Mouse (Mus musculus) heart, adult 2 months (tissue): ENCODE measurements around the gene Gadd45gip1. TPM values are rescaled to one million over a fixed set of nuclear protein-coding genes. Genes with fewer than 3 reads are reported as not detected.

Source experiments
- DNase-seq, 2 experiments: peaks; one replicate each; pipeline ENCODE4 v3.0.0; 2021
- H3K27ac ChIP-seq: fragments of 200-600 bp; 2 replicates; pipeline ENCODE4 v1.8.1; 2022
- H3K27me3 ChIP-seq: fragments of 200-500 bp; 2 replicates; pipeline ENCODE4 v1.6.1; 2012; ENCODE audit warnings: mild to moderate bottlenecking, low read length, inconsistent platforms, mixed read lengths; ENCODE audit not compliant: control insufficient read depth, insufficient read depth
- H3K36me3 ChIP-seq: fragments of 200-500 bp; 2 replicates; pipeline ENCODE4 v1.6.1; 2012; ENCODE audit warnings: low read length, inconsistent platforms; ENCODE audit not compliant: control insufficient read depth, insufficient read depth
- H3K4me1 ChIP-seq: fragments of 200-500 bp; 2 replicates; pipeline ENCODE4 v1.6.1; 2011; ENCODE audit warnings: low read length; ENCODE audit not compliant: control insufficient read depth, insufficient read depth
- H3K4me3 ChIP-seq: fragments of 200-600 bp; 2 replicates; pipeline ENCODE4 v1.8.1; 2022
- H3K79me2 ChIP-seq: fragments of 200-500 bp; replicated peaks from 2 replicates; pipeline ENCODE4 v1.6.1; 2012; ENCODE audit warnings: mild to moderate bottlenecking, inconsistent platforms, low read length, moderate library complexity, mixed read lengths; ENCODE audit not compliant: control insufficient read depth, insufficient read depth
- H3K9ac ChIP-seq: fragments of 200-500 bp; 2 replicates; pipeline ENCODE4 v1.6.1; 2012; ENCODE audit warnings: low read depth, mild to moderate bottlenecking, control low read depth, inconsistent platforms, low read length, mixed read lengths
- CTCF ChIP-seq: fragments of 200-600 bp; IDR thresholded peaks from 2 replicates; pipeline ENCODE4 v1.8.1; 2022; ENCODE audit warnings: antibody characterized with exemption, mild to moderate bottlenecking, moderate library complexity
- EP300 ChIP-seq: fragments of 200-500 bp; IDR thresholded peaks from 2 replicates; pipeline ENCODE4 v1.6.1; 2011; ENCODE audit warnings: low read depth, low read length, control low read depth; ENCODE audit not compliant: insufficient read depth
- POLR2A ChIP-seq: fragments of 200-500 bp; IDR thresholded peaks from 2 replicates; pipeline ENCODE4 v1.6.1; 2011; ENCODE audit warnings: mild to moderate bottlenecking, low read depth, low read length, control low read depth; ENCODE audit not compliant: insufficient read depth
- WGBS: fragments of 180-500 bp; shearing (Covaris S2); methylation state at CpG from one replicate; pipeline ENCODE4 v1.1.7; 2018; 5-methylcytosine and 5-hydroxymethylcytosine counted together
- intact Hi-C: fragments of 180-260 bp; cut with DNase I; formaldehyde crosslinking; loops from one replicate; pipeline ENCODE4 v1.15.1; 2025
- long read RNA-seq: library from polyadenylated mRNA; stranded (forward); transcript quantifications from one replicate; pipeline ENCODE4 v2.0.0, GENCODE M21; 2021
- polyA plus RNA-seq: library from polyadenylated mRNA; depleted of rRNA; stranded (reverse); fragments of >200 nt; gene quantifications from 2 replicates; pipeline ENCODE4 v1.2.3, GENCODE M21; 2012; rRNA removed
- total RNA-seq, 2 experiments: library from RNA; stranded (reverse); gene quantifications; 2 replicates each; pipeline ENCODE4 v1.2.3; 2021

Gadd45gip1 gene
- total RNA-seq (10 to 100 TPM; 27.4 to 29.7 TPM), polyA plus RNA-seq (13.4 and 21.2 TPM in 2 replicates)
- long read RNA-seq, transcript Gadd45gip1-201 (2 exons, 2,494 nt): major isoform, 32 of 175 reads
- long read RNA-seq, partial matches to known transcripts: 0 of 175 reads
- long read RNA-seq, other reads (novel, unspliced or antisense): 143 of 175 reads

DNA sequence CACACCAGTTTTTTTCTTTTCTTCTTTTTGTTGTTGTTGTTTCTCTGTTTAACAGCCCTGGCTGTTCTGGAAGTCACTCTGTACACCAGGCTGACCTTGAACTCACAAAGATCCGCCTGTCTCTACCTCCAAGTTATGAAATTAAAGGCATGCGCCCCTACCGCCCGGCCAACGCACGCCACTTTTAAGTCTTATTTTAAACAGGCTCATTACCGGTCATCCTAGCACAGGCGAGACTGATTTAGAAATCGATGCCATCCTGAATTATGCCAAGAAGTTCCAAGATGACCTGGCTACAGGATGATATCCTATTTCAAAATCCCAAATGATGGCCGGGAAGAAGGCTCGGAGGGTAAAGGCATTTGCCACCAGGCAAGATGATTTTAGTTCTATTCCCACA is at the start of gene Gadd45gip1:
TSS of gene Gadd45gip1 (plus strand) at position 33 of the 400 bp plus-strand sequence.
- peak within 1 kb of the TSS; percentile 94 for H3K27ac ChIP-seq
- H3K36me3 ChIP-seq: peaks cover 2% of the 10 kb centered on the region; the same call in 1 of the 2 replicates
- peak within 1 kb of the TSS; percentile 89 for H3K4me3 ChIP-seq
- peak; percentile 59 for TF ChIP-seq CTCF
- TF ChIP-seq POLR2A: no peak
- 0 out of 2 replicates have a peak, but pooled peaks have one; percentile 16 for TF ChIP-seq EP300
- 33% methylated on average over 11 of the region's 11 CpGs for WGBS
- DNase-seq: peak; percentile 52 to 65
- intact Hi-C loops: no loop called here
- H3K4me1 ChIP-seq: no peaks in the 10 kb centered on the region; the same call in 1 of the 2 replicates
- no peaks in the 10 kb centered on the region for H3K79me2 ChIP-seq
- no peaks in the 10 kb centered on the region for H3K27me3 ChIP-seq
- H3K9ac ChIP-seq: peak within 1 kb of the TSS; percentile 98

DNA sequence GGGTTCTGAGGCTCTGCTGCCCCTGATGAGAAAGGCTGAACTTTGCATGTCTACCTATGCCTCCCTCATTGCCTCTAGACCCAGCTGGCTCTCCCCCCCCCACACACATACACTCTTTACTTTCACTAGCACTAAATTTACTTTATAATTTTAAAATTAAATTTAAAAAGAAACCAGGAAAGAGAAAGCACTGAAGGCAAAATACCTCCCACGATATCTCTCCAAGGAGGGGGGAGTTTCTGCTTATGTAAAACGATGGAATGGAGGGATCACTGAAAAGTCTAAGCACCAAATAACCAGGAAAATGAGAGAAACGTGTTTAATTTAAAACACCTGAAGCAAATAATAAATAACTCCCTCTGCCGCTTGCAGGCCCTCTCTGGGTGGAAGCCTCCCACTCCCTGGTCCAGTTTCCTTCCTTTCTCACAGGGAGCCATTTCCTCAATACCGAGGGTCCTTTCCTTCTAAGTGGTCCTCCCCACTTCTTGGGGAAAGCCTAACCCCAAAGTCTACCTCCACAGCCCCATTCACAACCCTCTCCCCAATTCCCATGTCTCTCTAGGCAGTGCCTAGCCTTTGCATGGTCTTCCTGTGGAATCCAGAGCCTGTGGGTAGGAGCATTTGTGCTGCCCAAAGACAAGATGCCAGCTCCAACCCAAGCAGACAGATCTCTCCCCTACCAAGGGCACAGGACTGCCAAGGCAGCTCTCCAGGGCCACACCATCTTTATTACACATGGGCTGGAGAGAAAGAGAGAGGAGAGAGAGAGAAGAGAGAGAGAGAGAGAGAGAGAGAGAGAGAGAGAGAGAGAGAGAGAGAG is 49.4 kb upstream of the Gadd45gip1 start:
- intact Hi-C loops: no loop called here
- Histone ChIP-seq H3K27me3 (no peaks in the 10 kb centered on the region), H3K79me2 (peaks cover 3% of the 10 kb centered on the region), H3K4me1 (peaks cover 26% of the 10 kb centered on the region), H3K36me3 (peaks cover 3% of the 10 kb centered on the region; the same call in 1 of the 2 replicates), H3K4me3 (no peak overlapping the region), H3K9ac (peak overlapping the region; percentile 36; the same call in 1 of the 2 replicates), H3K27ac (peak overlapping the region; percentile 33; the same call in 1 of the 2 replicates)
- no peak for DNase-seq
- TF ChIP-seq CTCF (no peak), POLR2A (no peak), EP300 (no peak)
- 50% methylated on average over 5 of the region's 5 CpGs for WGBS

DNA sequence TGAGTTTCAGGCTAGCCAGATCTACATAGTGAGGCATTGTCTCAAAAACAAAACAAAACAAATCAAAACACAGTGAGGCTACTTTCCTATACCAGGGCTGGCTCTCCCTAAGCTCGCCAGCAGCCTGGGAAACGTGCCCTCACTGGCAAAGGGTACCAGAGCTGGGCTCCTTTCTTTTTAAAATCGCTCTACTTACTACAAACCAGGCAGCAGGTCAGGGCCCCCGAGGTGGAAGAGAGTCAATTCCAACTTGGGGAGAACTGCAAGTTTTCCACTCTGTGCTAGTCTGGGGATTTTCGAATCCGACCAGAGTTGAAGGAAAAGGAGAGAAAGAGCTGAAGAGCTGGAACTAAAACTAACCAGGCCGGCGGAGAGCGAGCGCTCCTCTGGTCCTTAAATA is 48.6 kb upstream of the Gadd45gip1 start:
- intact Hi-C loops: no loop called here
- H3K4me1 ChIP-seq: peaks cover 27% of the 10 kb centered on the region
- WGBS: 67% methylated on average over 10 of the region's 10 CpGs
- H3K4me3 ChIP-seq: no peak overlapping the region
- H3K27me3 ChIP-seq: no peaks in the 10 kb centered on the region
- peak in 1 of 2 experiments; percentile 21 for DNase-seq
- TF ChIP-seq EP300 (no peak), POLR2A (no peak), CTCF (no peak)
- peaks cover 3% of the 10 kb centered on the region; the same call in 1 of the 2 replicates for H3K36me3 ChIP-seq
- peak overlapping the region; percentile 48 for H3K27ac ChIP-seq
- peaks cover 7% of the 10 kb centered on the region for H3K79me2 ChIP-seq
- H3K9ac ChIP-seq: no peak overlapping the region

DNA sequence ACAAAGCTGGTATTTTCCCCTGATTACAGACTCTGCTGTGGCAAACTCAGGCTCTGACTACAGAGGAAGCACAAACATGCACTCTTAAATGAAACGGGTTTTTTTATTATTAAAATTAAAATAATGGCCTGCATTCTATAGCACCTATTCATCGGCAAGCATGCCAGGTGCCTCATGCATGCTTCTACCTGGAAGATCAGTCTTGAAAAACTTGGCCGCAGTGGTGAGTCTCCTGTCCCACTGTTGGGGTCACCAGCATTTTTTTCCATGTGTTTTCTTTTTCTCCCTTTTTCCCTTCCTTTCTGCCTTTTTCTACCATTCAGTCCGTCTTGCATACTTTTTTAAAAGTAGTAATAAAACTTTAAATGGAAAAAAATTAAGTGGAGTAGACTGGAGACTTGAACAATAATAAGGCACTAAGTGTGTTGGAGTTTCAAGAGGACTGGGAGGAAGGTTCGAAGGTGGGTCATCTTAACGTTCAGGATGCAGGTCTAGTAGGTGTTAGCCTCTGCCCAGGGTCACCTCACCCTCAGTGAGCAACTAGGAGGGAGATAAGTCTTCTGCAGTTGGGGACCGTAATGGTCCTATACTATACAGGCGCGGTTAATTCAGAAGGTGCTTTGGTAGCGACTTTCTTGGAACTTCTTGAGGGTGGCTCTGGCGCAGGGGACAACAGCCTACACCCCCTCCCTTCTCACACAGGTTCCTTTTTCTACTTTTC is 48.0 kb upstream of the Gadd45gip1 start:
- intact Hi-C loops: no loop called here
- Histone ChIP-seq H3K27ac (peak overlapping the region; percentile 55), H3K4me3 (no peak overlapping the region), H3K4me1 (peaks cover 30% of the 10 kb centered on the region), H3K27me3 (no peaks in the 10 kb centered on the region), H3K36me3 (peaks cover 7% of the 10 kb centered on the region; the same call in 1 of the 2 replicates), H3K79me2 (peaks cover 7% of the 10 kb centered on the region; the same call in 1 of the 2 replicates), H3K9ac (no peak overlapping the region)
- 81% methylated on average over 11 of the region's 11 CpGs for WGBS
- no peak for TF ChIP-seq CTCF
- TF ChIP-seq EP300: no peak
- no peak for TF ChIP-seq POLR2A
- DNase-seq: no peak

DNA sequence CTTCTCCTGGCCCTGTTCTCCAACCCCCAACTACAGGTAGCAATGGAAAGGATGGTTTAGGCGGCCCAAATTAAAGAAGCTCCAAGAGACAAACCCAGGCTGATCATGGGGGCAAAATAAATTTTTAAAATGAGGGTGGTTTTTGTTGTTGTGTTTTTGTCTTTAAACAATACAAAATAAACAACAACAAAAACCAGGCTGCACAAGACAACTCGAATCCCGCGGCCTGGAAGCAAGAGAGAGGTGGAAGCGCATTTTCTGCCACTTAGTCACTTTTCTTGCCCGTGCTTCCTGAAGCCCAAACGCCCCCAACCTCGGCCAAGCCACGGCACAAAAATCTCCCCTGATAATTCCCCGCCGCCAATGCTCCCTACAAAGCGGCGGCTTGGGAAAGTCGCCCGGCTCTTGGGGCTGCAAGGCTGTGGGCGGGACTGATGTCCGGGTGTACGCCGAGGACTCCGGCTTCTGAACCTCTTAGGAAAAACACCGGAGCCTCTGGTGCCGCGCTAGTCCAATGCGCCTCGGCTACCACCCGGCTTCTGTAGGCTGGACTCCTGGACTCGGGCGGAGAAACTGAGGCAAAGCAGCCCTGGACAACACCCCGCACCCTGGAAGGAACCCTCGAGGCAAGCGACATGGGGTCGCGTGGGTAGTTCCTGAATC is 47.3 kb upstream of the Gadd45gip1 start:
- Histone ChIP-seq H3K27me3 (no peaks in the 10 kb centered on the region), H3K4me3 (peak overlapping the region; percentile 43), H3K36me3 (peaks cover 7% of the 10 kb centered on the region; the same call in 1 of the 2 replicates), H3K79me2 (peaks cover 7% of the 10 kb centered on the region; the same call in 1 of the 2 replicates), H3K9ac (peak overlapping the region; percentile 35), H3K4me1 (peaks cover 30% of the 10 kb centered on the region), H3K27ac (peak overlapping the region; percentile 55)
- TF ChIP-seq POLR2A (no peak), EP300 (no peak), CTCF (no peak)
- peak; percentile 72 to 78 for DNase-seq
- WGBS: 13% methylated on average over 33 of the region's 33 CpGs
- intact Hi-C loops: no loop called here
